22 mouse cellular contexts compared by ENCODE assay signal in the genomic region with DNA sequence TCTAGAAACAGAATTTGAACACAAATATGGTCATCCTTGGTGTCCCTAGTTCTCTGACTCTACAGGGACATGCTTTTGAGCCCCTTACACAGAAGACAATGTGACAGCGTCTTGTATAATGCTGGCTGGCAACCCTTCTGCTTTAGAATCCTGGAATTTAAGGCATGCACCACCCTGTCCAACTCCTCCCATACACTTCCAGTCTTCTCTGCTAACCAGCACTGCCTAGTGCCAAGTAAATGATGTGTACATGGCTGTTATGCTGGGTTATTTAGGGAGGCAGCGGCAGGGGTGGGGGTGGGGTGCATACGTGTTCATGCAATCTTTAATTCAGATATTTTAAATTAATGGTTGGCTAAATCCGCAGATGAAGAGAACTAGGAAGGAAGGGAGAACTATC. TPM values are rescaled to one million over a fixed set of nuclear protein-coding genes. Genes with fewer than 3 reads are reported as not detected.
A peak's percentile ranks its signal among the peaks of the same experiment; 100 is the strongest.
DNase-seq lines count a peak whose midpoint lies in the region; ATAC-seq and TF ChIP-seq lines count a peak whose summit lies in the region.
"Had no signal": no experiment of that assay in that cellular context is flagged by ENCODE, and none has a peak within 500 bp of the region (broad histone marks: within the 10 kb centered on the region; RNA-seq: fewer than 3 reads in every experiment).

No protein-coding gene starts in this region.

- intact Hi-C loops in heart, adult 2 months (cut with DNase I): no loop called here

- no peak for TF ChIP-seq EP300 in heart, adult 2 months (IDR thresholded peaks at IDR 0.05; ENCODE audit: insufficient read depth, low read depth, low read length)

- H3K9me3 ChIP-seq in heart, embryonic 12.5 days (replicated peaks): no peaks in the 10 kb centered on the region
- no peaks in the 10 kb centered on the region for H3K9me3 ChIP-seq in heart, embryonic 16.5 days (replicated peaks; ENCODE audit: control insufficient read depth, low read length)
- H3K9me3 ChIP-seq: embryonic facial prominence, embryonic 13.5 days; forebrain, embryonic 13.5 days; heart, embryonic 10.5 days; hindbrain, embryonic 10.5 days; hindbrain, embryonic 15.5 days had no signal

- no peak for DNase-seq in heart, adult 11 months
- no peak for DNase-seq in heart, adult 2 months
- DNase-seq in 3134 (ENCODE audit: extremely low read depth, insufficient read length, low spot score): peak; percentile 39
- DNase-seq in brain, adult 2 months (ENCODE audit: low read depth, low spot score): peak; percentile 10
- DNase-seq in adrenal gland, postnatal 14 days: no peak
- DNase-seq in urinary bladder, postnatal 14 days (ENCODE audit: low spot score): no peak
- DNase-seq: adrenal gland, adult 8-10 months; cerebellum, adult 11-12 months; cerebellum, adult 9-11 months; cerebellum, postnatal 36 days; forebrain, postnatal 0 days; gastrocnemius, adult 2 months; gastrocnemius, postnatal 25 days; kidney, adult 2 months had no signal

- TF ChIP-seq POLR2A in heart, adult 2 months (IDR thresholded peaks at IDR 0.05; ENCODE audit: insufficient read depth, low read depth, low read length): no peak

- WGBS in heart, embryonic 12.5 days: 54% methylated on average over 4 of the region's 4 CpGs
- WGBS in heart, embryonic 16.5 days: 39% methylated on average over 4 of the region's 4 CpGs
- WGBS in heart, adult 2 months: 43% methylated on average over 4 of the region's 4 CpGs

- TF ChIP-seq CTCF in heart, adult 2 months (IDR thresholded peaks at IDR 0.05): no peak

- no peaks in the 10 kb centered on the region for H3K36me3 ChIP-seq in heart, embryonic 12.5 days
- no peaks in the 10 kb centered on the region for H3K36me3 ChIP-seq in heart, embryonic 16.5 days (ENCODE audit: control insufficient read depth, insufficient read depth)
- H3K36me3 ChIP-seq in heart, adult 2 months (ENCODE audit: control insufficient read depth, insufficient read depth, low read length): no peaks in the 10 kb centered on the region
- H3K36me3 ChIP-seq: embryonic facial prominence, embryonic 13.5 days; heart, embryonic 10.5 days; hindbrain, embryonic 10.5 days; hindbrain, embryonic 15.5 days had no signal

- H3K27me3 ChIP-seq in heart, embryonic 12.5 days (replicated peaks): no peaks in the 10 kb centered on the region
- no peaks in the 10 kb centered on the region for H3K27me3 ChIP-seq in heart, embryonic 16.5 days (ENCODE audit: control insufficient read depth, insufficient read depth, low read length)
- no peaks in the 10 kb centered on the region for H3K27me3 ChIP-seq in heart, adult 2 months (ENCODE audit: control insufficient read depth, insufficient read depth, low read length)
- H3K27me3 ChIP-seq: embryonic facial prominence, embryonic 13.5 days; forebrain, embryonic 13.5 days; hindbrain, embryonic 15.5 days had no signal

- ATAC-seq in heart, embryonic 12.5 days (ENCODE audit: insufficient number of reproducible peaks, low FRiP score): no peak
- peak; percentile 76 for ATAC-seq in heart, embryonic 16.5 days (replicated peaks; ENCODE audit: extremely low read depth, insufficient read depth, low FRiP score)
- ATAC-seq: forebrain, embryonic 13.5 days; forebrain, postnatal 0 days; intestine, embryonic 16.5 days had no signal

- H3K27ac ChIP-seq in heart, embryonic 12.5 days (ENCODE audit: poor library complexity, severe bottlenecking): 0 out of 2 replicates have a peak overlapping the region, but pooled peaks have one; percentile 30
- peak overlapping the region; percentile 57 for H3K27ac ChIP-seq in heart, embryonic 16.5 days (ENCODE audit: low read length)
- no peak overlapping the region for H3K27ac ChIP-seq in heart, adult 2 months
- H3K27ac ChIP-seq: embryonic facial prominence, embryonic 13.5 days; forebrain, embryonic 13.5 days; gastrocnemius, adult 2 months; heart, embryonic 10.5 days; hindbrain, embryonic 10.5 days; hindbrain, embryonic 15.5 days had no signal

- no peak overlapping the region for H3K4me3 ChIP-seq in heart, embryonic 12.5 days
- H3K4me3 ChIP-seq in heart, embryonic 16.5 days (ENCODE audit: low read length): no peak overlapping the region
- no peak overlapping the region for H3K4me3 ChIP-seq in heart, adult 2 months
- H3K4me3 ChIP-seq: embryonic facial prominence, embryonic 13.5 days; forebrain, embryonic 13.5 days; gastrocnemius, adult 2 months; heart, embryonic 10.5 days; hindbrain, embryonic 10.5 days; hindbrain, embryonic 15.5 days had no signal

- H3K79me2 ChIP-seq in heart, adult 2 months (replicated peaks; ENCODE audit: control insufficient read depth, insufficient read depth, low read length): no peaks in the 10 kb centered on the region

- no peak overlapping the region for H3K9ac ChIP-seq in heart, embryonic 12.5 days
- no peak overlapping the region for H3K9ac ChIP-seq in heart, embryonic 16.5 days (ENCODE audit: low read length)
- H3K9ac ChIP-seq in heart, adult 2 months (ENCODE audit: low read depth, low read length): no peak overlapping the region; the same call in 1 of the 2 replicates
- H3K9ac ChIP-seq: embryonic facial prominence, embryonic 13.5 days; forebrain, embryonic 13.5 days; forebrain, postnatal 0 days; hindbrain, embryonic 15.5 days had no signal

- no peak overlapping the region for H3K4me2 ChIP-seq in heart, embryonic 12.5 days
- H3K4me2 ChIP-seq in heart, embryonic 16.5 days (ENCODE audit: low read depth, low read length): 0 out of 2 replicates have a peak overlapping the region, but pooled peaks have one; percentile 5
- H3K4me2 ChIP-seq: embryonic facial prominence, embryonic 13.5 days; forebrain, embryonic 13.5 days; hindbrain, embryonic 15.5 days had no signal

- H3K4me1 ChIP-seq in heart, embryonic 12.5 days (replicated peaks): peaks cover 16% of the 10 kb centered on the region
- H3K4me1 ChIP-seq in heart, embryonic 16.5 days (ENCODE audit: control insufficient read depth, insufficient read depth, low read length): peaks cover 8% of the 10 kb centered on the region
- H3K4me1 ChIP-seq in heart, adult 2 months (ENCODE audit: control insufficient read depth, insufficient read depth, low read length): no peaks in the 10 kb centered on the region
- H3K4me1 ChIP-seq: forebrain, embryonic 13.5 days; hindbrain, embryonic 15.5 days had no signal

RNA-seq across cellular contexts. Expression of a gene that starts 19.6 kb away (rescaled TPM):
- polyA plus RNA-seq in heart, embryonic 12.5 days (2016; fragmentation: Nextera tagmentation; extraction: Ambion mirVana): 87.6 and 97.4 TPM in 2 replicates
- polyA plus RNA-seq in heart, embryonic 16.5 days (2015; fragmentation: Nextera tagmentation; extraction: Ambion mirVana): 61.8 and 64.7 TPM in 2 replicates
- total RNA-seq in heart, adult 2 months (2021): 100 to 1,000 TPM; 106 to 110 TPM
- polyA plus RNA-seq in heart, adult 2 months (2012; rRNA removed): 86.0 and 145 TPM in 2 replicates
- total RNA-seq in adrenal gland, postnatal 14 days (2021): 51.4 and 54.9 TPM in 2 replicates

Comparison
In these comparisons a context has a peak if more than half of its experiments do, and no peak if none do; other contexts are left out.
1. DNase-seq: peak in 3134 (single experiment) and brain, adult 2 months (single experiment); none in heart, adult 11 months (single experiment), heart, adult 2 months (0 of 2), adrenal gland, postnatal 14 days (single experiment) and urinary bladder, postnatal 14 days (single experiment).